Mouse (Mus musculus): ENCODE measurements around the gene Stk10. TPM values are rescaled to one million over a fixed set of nuclear protein-coding genes. Genes with fewer than 3 reads are reported as not detected.

Stk10 gene
- polyA plus RNA-seq, 1 experiment from 2014 or later, result 2.0 TPM

DNA sequence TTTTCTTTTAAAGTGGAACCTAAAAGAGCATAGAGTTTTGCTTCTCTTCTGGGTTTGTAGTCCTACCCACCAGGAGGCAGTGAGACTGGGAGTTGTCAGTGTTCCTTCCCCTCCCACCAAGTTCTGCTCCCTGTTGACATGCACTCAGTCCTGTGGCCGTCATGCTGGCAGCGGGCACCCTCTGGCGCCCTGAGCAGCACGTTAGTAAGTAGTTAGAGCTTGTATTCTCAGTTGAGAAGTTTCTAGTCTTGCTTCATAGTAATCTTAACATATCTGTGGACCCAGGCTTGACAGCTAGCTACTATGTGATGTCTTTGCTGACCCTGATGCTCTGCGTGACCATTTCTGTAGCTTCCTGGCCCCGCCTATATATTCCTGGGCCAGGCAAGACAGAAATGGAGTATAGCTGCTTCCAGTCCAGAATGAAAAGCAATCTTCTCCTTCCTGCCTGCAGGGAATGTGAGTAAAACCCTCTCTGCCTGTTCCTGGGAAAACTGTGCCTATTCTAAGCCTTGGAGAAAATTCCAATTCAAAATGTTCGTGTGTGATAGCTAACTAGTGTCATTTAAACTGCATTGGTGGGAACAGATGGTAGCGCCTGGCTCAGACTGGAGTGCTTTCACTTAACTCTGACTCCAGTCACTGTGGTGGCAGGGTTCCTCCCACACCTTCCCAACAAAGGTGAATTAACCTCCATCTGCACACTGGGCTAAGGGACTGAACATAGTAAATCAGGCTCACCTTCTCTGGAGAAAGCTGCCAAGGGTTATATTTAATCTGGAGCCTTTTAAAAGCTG, 16.0 kb upstream of the Stk10 start:
- ATAC-seq (ENCODE audit: insufficient number of reproducible peaks, low FRiP score, low TSS enrichment, low read depth), result no peak
- WGBS, result 89% methylated on average over 8 of the region's 8 CpGs
- Histone ChIP-seq H3K4me3 (ENCODE audit: low read depth, low read length) (no peak overlapping the region), H3K4me1 (ENCODE audit: control insufficient read depth, insufficient read depth, low read length) (no peaks in the 10 kb centered on the region), H3K4me2 (ENCODE audit: low read depth, severe bottlenecking) (no peak overlapping the region), H3K9ac (ENCODE audit: low read length) (no peak overlapping the region), H3K27me3 (ENCODE audit: control insufficient read depth, insufficient read depth, low read length) (no peaks in the 10 kb centered on the region), H3K27ac (replicated peaks; ENCODE audit: low read depth, low read length) (no peak overlapping the region), H3K9me3 (ENCODE audit: control insufficient read depth, low read length) (no peaks in the 10 kb centered on the region), H3K36me3 (ENCODE audit: control insufficient read depth, insufficient read depth, low read length) (no peaks in the 10 kb centered on the region)
- no peak for DNase-seq (ENCODE audit: low spot score)

DNA sequence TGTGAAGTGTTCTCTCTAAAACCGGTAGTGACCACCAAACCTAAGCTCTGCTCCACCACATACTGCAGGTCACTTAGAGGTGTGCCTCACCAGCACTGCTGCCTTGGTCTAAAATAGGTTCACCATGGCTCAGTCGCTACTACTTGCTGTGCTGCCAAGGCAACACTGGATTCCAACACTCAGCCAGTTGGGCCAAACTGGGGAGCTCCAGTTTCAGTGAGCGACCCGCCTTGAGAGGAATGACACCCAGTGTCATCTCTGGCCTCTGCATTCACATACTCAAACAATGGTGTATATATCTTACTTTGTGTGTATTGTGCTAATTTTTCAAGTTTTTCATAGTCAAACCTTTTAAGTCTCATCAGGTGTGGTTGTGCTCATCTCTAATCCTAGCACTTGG, 14.3 kb upstream of the Stk10 start:
- no peak overlapping the region for H3K4me2 ChIP-seq (ENCODE audit: low read depth, severe bottlenecking)
- H3K9me3 ChIP-seq (ENCODE audit: control insufficient read depth, low read length), result no peaks in the 10 kb centered on the region
- no peaks in the 10 kb centered on the region for H3K27me3 ChIP-seq (ENCODE audit: control insufficient read depth, insufficient read depth, low read length)
- DNase-seq (ENCODE audit: low spot score), result no peak
- H3K4me1 ChIP-seq (ENCODE audit: control insufficient read depth, insufficient read depth, low read length), result no peaks in the 10 kb centered on the region
- H3K36me3 ChIP-seq (ENCODE audit: control insufficient read depth, insufficient read depth, low read length), result no peaks in the 10 kb centered on the region
- no peak for ATAC-seq (ENCODE audit: insufficient number of reproducible peaks, low FRiP score, low TSS enrichment, low read depth)
- H3K27ac ChIP-seq (replicated peaks; ENCODE audit: low read depth, low read length), result no peak overlapping the region
- no peak overlapping the region for H3K9ac ChIP-seq (ENCODE audit: low read length)
- H3K4me3 ChIP-seq (ENCODE audit: low read depth, low read length), result no peak overlapping the region
- WGBS, result 91% methylated on average over 4 of the region's 4 CpGs

DNA sequence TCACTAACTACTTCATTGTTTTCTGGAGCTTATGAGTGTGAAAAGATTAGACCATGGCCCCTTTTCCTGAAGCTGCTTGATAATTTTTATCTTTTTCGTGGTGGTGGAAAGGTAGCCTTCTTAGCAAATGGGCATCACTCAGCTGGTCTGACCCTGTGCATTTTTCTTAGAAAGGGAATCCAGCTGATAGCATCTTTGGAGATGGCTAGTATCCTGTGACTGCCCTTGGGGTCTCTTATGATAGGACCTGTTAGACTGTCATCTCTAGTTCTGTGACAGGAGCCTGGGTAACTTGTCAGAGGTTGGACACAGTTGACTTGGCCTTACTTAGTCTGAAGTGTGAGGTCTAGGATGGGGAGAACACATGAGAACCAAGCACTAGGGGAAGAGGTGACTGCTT, 13.8 kb upstream of the Stk10 start:
- Histone ChIP-seq H3K27me3 (ENCODE audit: control insufficient read depth, insufficient read depth, low read length) (no peaks in the 10 kb centered on the region), H3K36me3 (ENCODE audit: control insufficient read depth, insufficient read depth, low read length) (no peaks in the 10 kb centered on the region), H3K4me3 (ENCODE audit: low read depth, low read length) (no peak overlapping the region), H3K4me2 (ENCODE audit: low read depth, severe bottlenecking) (no peak overlapping the region), H3K9me3 (ENCODE audit: control insufficient read depth, low read length) (no peaks in the 10 kb centered on the region), H3K4me1 (ENCODE audit: control insufficient read depth, insufficient read depth, low read length) (no peaks in the 10 kb centered on the region), H3K27ac (replicated peaks; ENCODE audit: low read depth, low read length) (no peak overlapping the region), H3K9ac (ENCODE audit: low read length) (no peak overlapping the region)
- WGBS, result 89% methylated on average over 1 of the region's 1 CpGs
- DNase-seq (ENCODE audit: low spot score) (no peak), ATAC-seq (ENCODE audit: insufficient number of reproducible peaks, low FRiP score, low TSS enrichment, low read depth) (no peak)

DNA sequence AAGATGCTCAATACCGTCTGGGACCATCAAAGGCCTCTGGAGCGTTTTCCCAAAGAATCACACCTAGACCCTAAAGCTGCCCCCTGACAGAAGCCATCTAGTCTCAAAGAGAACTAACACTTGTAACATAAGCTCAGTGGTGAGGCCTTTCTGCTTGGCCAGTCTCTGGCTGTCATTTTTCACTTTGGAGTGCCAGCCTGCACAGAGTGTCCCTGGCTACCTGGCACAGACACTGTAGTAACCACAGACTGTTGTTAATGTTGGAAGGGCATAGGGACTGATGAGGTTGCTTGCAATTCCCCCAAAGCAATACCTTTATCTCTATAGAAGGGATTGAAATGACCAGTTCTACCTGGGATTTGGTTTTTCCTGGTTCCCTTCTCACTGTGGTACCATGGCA, 11.9 kb upstream of the Stk10 start:
- no peak for ATAC-seq (ENCODE audit: insufficient number of reproducible peaks, low FRiP score, low TSS enrichment, low read depth)
- DNase-seq (ENCODE audit: low spot score), result no peak
- Histone ChIP-seq H3K27me3 (ENCODE audit: control insufficient read depth, insufficient read depth, low read length) (no peaks in the 10 kb centered on the region), H3K9me3 (ENCODE audit: control insufficient read depth, low read length) (no peaks in the 10 kb centered on the region), H3K27ac (replicated peaks; ENCODE audit: low read depth, low read length) (no peak overlapping the region), H3K4me1 (ENCODE audit: control insufficient read depth, insufficient read depth, low read length) (no peaks in the 10 kb centered on the region), H3K9ac (ENCODE audit: low read length) (no peak overlapping the region), H3K4me2 (ENCODE audit: low read depth, severe bottlenecking) (no peak overlapping the region), H3K4me3 (ENCODE audit: low read depth, low read length) (no peak overlapping the region), H3K36me3 (ENCODE audit: control insufficient read depth, insufficient read depth, low read length) (no peaks in the 10 kb centered on the region)
- 63% methylated on average over 2 of the region's 2 CpGs for WGBS

DNA sequence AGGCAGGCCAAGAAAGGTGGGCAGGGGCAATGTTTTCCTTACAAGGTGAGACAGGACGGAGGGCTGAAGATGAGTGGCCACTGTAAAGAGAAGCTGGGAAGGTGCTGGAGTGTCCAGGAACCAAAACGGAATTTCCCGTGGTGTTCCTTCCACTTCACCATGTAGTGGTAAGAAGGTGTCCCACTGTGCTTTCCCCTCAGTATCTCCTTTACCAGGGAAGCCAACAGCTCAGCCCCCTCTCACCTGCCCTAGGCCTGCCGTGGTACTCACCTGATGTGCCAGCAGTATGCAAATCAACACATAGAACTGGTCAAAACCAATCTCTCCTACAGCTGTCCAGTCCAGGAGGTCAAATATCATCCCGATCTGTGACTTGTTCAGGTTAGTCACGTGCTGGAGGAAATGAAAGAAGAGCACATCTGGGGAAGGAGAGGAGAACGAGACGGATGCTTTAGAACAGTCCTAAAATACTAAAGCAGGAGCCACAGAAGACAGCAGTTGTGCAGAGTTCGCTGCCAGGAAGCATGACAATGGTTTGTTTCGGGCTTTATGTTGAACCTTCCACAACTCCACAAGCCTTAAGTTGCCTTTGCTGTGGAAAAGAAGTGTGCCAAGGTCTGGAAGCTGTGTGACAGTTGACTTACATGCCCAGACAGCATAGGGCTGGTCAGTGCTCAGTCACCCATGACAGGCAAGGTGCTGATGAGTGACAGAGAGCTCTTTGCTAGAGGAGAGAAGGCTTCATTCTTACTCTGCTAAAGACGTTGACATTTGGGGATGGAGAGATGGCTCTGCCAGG, 8.8 kb upstream of the Stk10 start:
- no peak overlapping the region for H3K4me2 ChIP-seq (ENCODE audit: low read depth, severe bottlenecking)
- H3K4me1 ChIP-seq (ENCODE audit: control insufficient read depth, insufficient read depth, low read length), result no peaks in the 10 kb centered on the region
- no peaks in the 10 kb centered on the region for H3K27me3 ChIP-seq (ENCODE audit: control insufficient read depth, insufficient read depth, low read length)
- DNase-seq (ENCODE audit: low spot score), result no peak
- H3K4me3 ChIP-seq (ENCODE audit: low read depth, low read length), result no peak overlapping the region
- H3K36me3 ChIP-seq (ENCODE audit: control insufficient read depth, insufficient read depth, low read length), result no peaks in the 10 kb centered on the region
- H3K9me3 ChIP-seq (ENCODE audit: control insufficient read depth, low read length), result no peaks in the 10 kb centered on the region
- ATAC-seq (ENCODE audit: insufficient number of reproducible peaks, low FRiP score, low TSS enrichment, low read depth), result no peak
- no peak overlapping the region for H3K9ac ChIP-seq (ENCODE audit: low read length)
- no peak overlapping the region for H3K27ac ChIP-seq (replicated peaks; ENCODE audit: low read depth, low read length)
- WGBS, result 85% methylated on average over 11 of the region's 11 CpGs

DNA sequence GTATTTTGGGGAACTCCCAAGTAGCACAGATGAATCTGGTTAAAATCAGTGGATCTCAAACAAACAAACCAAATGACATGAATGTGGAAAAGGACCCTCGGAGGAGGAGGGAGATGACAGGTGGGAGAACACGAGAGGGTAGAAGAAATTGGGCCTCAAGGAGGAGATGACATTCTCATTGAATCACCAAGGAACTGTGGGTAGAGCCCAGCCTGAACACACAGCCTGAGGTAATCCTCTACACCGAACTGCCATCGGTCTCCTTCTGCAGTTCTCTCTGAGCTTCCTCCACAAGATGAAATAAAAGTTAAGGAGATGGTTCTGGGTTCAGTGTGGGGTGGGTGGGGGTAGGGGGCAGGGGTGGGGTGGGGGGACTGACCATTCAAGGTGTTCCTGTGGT, 6.1 kb upstream of the Stk10 start:
- H3K27ac ChIP-seq (replicated peaks; ENCODE audit: low read depth, low read length), result no peak overlapping the region
- H3K9ac ChIP-seq (ENCODE audit: low read length), result no peak overlapping the region
- no peaks in the 10 kb centered on the region for H3K36me3 ChIP-seq (ENCODE audit: control insufficient read depth, insufficient read depth, low read length)
- DNase-seq (ENCODE audit: low spot score) (no peak), ATAC-seq (ENCODE audit: insufficient number of reproducible peaks, low FRiP score, low TSS enrichment, low read depth) (no peak)
- no peaks in the 10 kb centered on the region for H3K27me3 ChIP-seq (ENCODE audit: control insufficient read depth, insufficient read depth, low read length)
- H3K4me2 ChIP-seq (ENCODE audit: low read depth, severe bottlenecking), result no peak overlapping the region
- no peaks in the 10 kb centered on the region for H3K4me1 ChIP-seq (ENCODE audit: control insufficient read depth, insufficient read depth, low read length)
- 85% methylated on average over 4 of the region's 4 CpGs for WGBS
- H3K9me3 ChIP-seq (ENCODE audit: control insufficient read depth, low read length), result no peaks in the 10 kb centered on the region
- H3K4me3 ChIP-seq (ENCODE audit: low read depth, low read length), result no peak overlapping the region

DNA sequence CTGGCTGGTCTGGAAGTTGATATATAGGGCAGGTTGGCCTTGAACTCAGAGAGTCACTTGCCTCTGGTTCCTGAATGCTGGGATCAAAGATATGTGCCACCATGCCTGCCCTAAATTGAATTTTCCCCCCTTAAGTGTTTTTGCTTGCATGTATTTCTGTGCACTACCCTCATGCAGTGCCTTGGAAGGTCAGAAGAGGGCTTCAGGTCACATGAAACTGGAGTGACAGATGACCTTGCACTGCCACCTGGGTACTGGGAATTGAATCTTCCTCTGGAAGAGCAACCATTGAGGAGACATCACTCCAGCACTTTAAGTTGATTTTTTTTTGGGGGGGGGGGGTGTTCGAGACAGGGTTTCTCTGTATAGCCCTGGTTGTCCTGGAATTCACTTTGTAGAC, 3.0 kb upstream of the Stk10 start:
- no peak for DNase-seq (ENCODE audit: low spot score)
- WGBS, result 100% methylated on average over 1 of the region's 1 CpGs
- no peaks in the 10 kb centered on the region for H3K36me3 ChIP-seq (ENCODE audit: control insufficient read depth, insufficient read depth, low read length)

DNA sequence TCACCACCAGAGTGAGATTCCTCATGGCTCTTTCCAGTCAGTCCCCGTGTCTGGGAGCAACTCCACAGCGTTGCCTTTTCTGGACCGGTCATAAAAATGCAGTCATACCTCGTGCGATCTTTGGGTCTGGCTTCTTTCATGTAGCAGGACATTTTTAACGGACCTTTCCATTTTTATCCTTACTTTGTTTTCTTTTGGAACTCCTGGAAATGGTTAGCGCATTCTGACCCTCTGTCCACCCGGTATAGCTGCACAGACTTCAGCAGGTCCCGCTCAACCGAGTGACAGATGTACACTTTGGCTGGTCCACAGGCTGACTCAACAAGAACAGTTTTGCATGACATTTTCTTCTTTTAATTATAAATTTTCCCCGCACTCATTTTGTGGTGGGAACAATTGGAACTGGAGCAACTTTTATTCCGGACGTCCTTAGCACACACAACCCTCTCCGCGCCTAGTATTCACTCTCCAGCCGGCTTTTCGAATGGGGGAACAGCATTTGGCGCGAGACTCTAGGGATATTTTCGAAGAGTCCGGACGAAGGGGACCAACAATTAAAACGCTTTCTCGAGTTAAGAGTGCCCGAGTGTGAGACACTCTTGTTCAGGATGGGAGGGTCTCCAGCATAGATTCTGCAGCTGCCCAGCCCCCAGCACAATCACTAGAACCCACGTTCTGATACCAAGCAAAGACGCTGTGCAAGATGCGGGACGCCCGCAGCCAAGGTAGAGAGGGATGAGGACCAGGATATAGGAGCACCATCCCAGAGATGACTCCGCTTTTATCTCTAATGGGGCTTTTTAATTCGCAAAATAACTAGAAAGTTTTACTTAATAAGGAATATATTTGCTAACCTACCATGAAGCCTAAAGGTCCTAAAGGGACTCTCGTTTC, 987 bp upstream of the Stk10 start, which contains the start of gene Efcab9:
Efcab9 (minus strand) TSS at position 211 of the 894 bp plus-strand sequence.
- Histone ChIP-seq H3K36me3 (ENCODE audit: control insufficient read depth, insufficient read depth, low read length) (no peaks in the 10 kb centered on the region), H3K27ac (replicated peaks; ENCODE audit: low read depth, low read length) (no peak within 1 kb of the TSS), H3K9ac (ENCODE audit: low read length) (peak within 1 kb of the TSS; percentile 56), H3K27me3 (ENCODE audit: control insufficient read depth, insufficient read depth, low read length) (peaks cover 5% of the 10 kb centered on the region; the same call in 1 of the 2 replicates), H3K4me2 (ENCODE audit: low read depth, severe bottlenecking) (peak within 1 kb of the TSS; percentile 93), H3K4me3 (ENCODE audit: low read depth, low read length) (peak within 1 kb of the TSS; percentile 67), H3K4me1 (ENCODE audit: control insufficient read depth, insufficient read depth, low read length) (0 out of 2 replicates have a peak, but pooled peaks cover 7% of the 10 kb centered on the region), H3K9me3 (ENCODE audit: control insufficient read depth, low read length) (no peaks in the 10 kb centered on the region)
- peak; percentile 40 for DNase-seq (ENCODE audit: low spot score)
- ATAC-seq (ENCODE audit: insufficient number of reproducible peaks, low FRiP score, low TSS enrichment, low read depth), result no peak
- 7% methylated on average over 33 of the region's 33 CpGs for WGBS

More for the DNA sequence above, 3.0 kb upstream of the Stk10 start:
- ATAC-seq (ENCODE audit: insufficient number of reproducible peaks, low FRiP score, low TSS enrichment, low read depth), result no peak
- Histone ChIP-seq H3K4me2 (ENCODE audit: low read depth, severe bottlenecking) (no peak overlapping the region), H3K9ac (ENCODE audit: low read length) (no peak overlapping the region), H3K27ac (replicated peaks; ENCODE audit: low read depth, low read length) (no peak overlapping the region), H3K4me1 (ENCODE audit: control insufficient read depth, insufficient read depth, low read length) (0 out of 2 replicates have a peak, but pooled peaks cover 7% of the 10 kb centered on the region), H3K4me3 (ENCODE audit: low read depth, low read length) (no peak overlapping the region), H3K9me3 (ENCODE audit: control insufficient read depth, low read length) (no peaks in the 10 kb centered on the region), H3K27me3 (ENCODE audit: control insufficient read depth, insufficient read depth, low read length) (peaks cover 5% of the 10 kb centered on the region; the same call in 1 of the 2 replicates)
